Mouse (Mus musculus) 3134 (cell line): ENCODE results near the gene Hilpda.

Experiments used
- DNase-seq: peaks from one replicate; pipeline ENCODE4 v3.0.0-alpha.2; 2011; ENCODE audit warnings: low spot score; ENCODE audit not compliant: insufficient read length; ENCODE audit errors: extremely low read depth

Gene Hilpda

GRCm38 (mm10) chr6:29270961-29271360, 1.3 kb upstream of the Hilpda start:
- no peak for DNase-seq

GRCm38 (mm10) chr6:29276746-29277145, 4.5 kb downstream of the Hilpda start:
- DNase-seq, result no peak

GRCm38 (mm10) chr6:29278513-29279267, 6.4 kb downstream of the Hilpda start:
- peak; percentile 68 for DNase-seq

GRCm38 (mm10) chr6:29279293-29279692, 7.0 kb downstream of the Hilpda start, which contains the start of gene Fam71f2:
Gene Fam71f2 (plus strand): TSS chr6:29279593.
- DNase-seq, result no peak

- no peak for DNase-seq
These were observed 8.4 kb downstream of the Hilpda start for GRCm38 (mm10) chr6:29280671-29281070.

- no peak for DNase-seq
These were observed 14.6 kb downstream of the Hilpda start for GRCm38 (mm10) chr6:29286870-29287269.

GRCm38 (mm10) chr6:29287481-29287880, 15.2 kb downstream of the Hilpda start:
- no peak for DNase-seq

GRCm38 (mm10) chr6:29287944-29288343, 15.7 kb downstream of the Hilpda start:
- DNase-seq, result no peak

DNA sequence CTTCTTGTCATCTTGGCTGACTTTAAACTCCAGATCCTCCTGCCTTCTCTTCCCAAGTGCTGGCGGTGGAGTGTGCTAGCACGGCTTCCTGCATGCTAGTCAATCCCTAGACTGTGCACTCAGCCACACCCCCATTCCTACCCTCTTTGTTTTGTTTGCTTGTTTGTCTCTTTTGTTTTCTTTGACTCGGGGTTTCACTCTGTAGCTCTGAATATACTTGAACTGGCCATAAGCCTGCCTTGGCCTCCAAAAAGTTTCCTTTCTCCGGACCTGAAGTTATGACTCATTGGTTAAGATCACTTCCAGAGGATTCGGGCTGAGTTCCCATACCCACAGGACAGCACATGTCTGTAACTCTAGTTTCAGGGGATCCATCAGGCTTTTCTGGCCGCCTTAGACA, 16.4 kb downstream of the Hilpda start:
- peak; percentile 74 for DNase-seq

DNA sequence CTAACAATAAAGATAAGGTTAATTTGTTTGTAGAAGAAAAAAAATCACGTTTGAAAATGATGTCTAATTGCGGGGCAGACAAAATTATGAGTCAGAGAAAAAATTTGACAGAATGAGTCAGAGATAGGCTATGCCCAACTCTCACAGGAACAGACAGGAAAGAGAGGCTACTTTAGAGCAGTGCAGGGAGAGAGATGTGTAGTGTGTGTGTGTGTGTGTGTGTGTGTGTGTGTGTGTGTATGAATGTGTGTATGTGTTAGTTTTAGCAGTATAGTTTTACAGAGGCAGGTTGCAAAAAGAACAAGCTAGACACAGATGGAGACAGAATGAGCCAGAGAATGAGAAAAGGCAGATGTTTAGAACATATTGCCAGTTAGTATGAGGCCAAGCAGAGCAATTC, 26.8 kb downstream of the Hilpda start:
- DNase-seq, result peak; percentile 51

DNA sequence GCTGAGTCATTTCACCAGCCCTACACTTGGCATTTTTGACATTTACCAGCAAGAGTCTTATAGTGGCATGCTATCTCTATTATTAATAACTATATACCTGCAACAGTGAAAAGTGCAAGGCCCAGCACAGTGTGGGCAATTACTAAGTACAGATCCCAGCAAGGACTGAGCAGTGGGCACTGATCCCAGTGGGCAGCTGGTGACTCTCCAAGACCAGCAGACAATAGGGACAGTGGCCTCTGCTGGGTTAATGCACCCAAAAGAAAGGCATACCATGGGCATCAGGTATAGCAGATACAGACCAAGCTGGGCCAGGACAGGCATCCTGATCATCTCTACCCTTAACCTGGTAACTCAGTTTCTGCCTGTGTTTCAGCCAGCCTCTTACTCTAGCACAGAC, 31.0 kb downstream of the Hilpda start:
- DNase-seq, result no peak

- DNase-seq, result no peak
These were observed 31.4 kb downstream of the Hilpda start for GRCm38 (mm10) chr6:29303726-29304125.

- no peak for DNase-seq
These were observed 33.2 kb downstream of the Hilpda start for GRCm38 (mm10) chr6:29305462-29305861.

- no peak for DNase-seq
These were observed 36.7 kb downstream of the Hilpda start for GRCm38 (mm10) chr6:29308846-29309605.

DNA sequence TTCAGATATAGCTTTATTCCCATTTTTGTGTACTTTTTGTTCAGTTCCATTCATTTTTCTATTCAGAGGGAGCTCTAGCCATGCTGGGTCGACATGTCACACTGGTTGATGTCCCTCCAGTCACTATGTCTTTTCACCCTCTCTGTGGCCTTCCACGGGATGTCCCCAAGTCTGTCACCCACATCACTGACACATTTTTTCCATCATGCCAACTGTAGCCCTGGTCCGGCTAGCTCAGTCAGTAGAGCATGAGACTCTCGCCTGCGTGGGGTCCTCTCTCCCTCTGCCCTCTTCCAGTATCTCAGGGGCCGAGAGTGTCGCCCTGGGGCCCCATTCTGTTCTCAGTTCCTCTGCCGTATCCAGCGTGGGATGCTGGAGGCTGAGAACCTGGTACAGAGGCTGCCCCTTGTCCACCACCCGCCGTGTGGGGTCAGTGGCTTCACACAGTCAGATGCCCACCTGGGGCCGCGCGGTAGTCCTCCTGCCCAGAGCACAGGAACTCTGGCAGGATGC, 41.5 kb downstream of the Hilpda start:
- DNase-seq, result no peak

- DNase-seq, result peak; percentile 67
These were observed 45.0 kb downstream of the Hilpda start for GRCm38 (mm10) chr6:29317286-29317685.

- DNase-seq, result peak; percentile 35
These were observed 45.7 kb downstream of the Hilpda start for GRCm38 (mm10) chr6:29317941-29318340.

DNA sequence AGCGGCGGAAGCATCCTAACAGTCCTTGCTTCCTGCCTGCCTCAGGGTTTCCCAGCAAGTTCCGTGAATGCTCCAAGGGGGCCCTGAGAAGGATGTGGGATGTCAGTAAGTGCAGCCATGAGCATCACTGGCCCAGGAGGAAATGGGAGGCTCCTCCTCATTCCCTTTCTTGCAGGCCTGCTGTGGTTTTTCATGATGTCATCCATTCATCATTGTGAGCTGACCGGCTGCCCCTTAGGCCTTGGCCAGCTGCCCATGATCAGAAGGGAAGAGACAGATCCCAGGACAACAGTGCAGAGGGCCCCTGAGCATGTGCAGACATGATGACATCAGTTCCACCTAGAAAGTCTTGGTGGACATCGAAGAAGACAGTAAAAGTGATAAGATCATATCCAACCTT, 46.6 kb downstream of the Hilpda start, which contains the start of gene Fam71f1:
Fam71f1 (plus strand) TSS at position 262 of the 400 bp plus-strand sequence.
- peak; percentile 73 for DNase-seq

DNA sequence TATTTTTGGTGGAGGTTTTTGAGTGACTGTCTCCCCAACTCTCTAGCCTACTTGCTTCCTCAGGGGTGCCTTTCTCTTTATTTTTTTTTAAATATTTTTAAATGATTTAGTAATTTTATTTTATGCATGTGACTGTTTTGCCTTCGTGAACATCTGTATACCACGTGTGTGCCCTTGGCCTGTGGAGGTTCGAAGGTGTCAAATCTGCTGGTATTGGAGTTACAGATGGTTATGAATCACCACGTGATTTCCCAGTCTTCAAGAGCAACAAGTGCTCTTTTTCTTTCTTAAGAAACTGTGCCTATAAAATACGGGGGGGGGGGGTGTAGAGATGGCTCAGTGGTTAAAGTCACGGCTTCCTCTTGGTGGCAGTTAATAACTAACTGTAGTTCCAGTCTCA, 49.3 kb downstream of the Hilpda start:
- DNase-seq, result no peak

DNA sequence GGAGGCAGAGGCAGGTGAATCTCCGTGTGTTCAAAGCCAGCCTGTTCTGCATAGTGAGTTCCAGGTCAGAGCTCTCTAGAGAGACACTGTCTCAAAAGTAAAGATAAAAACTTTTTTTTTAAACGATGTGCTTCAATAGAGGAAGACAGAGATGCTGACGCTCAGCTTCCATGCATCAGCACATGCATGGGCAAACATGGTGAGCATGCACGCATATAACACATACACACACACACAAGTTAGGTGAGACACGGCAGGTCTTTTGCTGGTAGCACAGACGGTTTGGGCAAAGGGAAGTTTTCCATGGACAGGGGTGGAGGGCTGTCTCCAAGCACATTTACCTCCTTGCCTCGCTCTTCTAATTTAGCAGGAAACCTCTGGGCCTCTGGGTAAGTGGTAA, 49.9 kb downstream of the Hilpda start:
- DNase-seq, result no peak

- no peak for DNase-seq
These were observed 50.4 kb downstream of the Hilpda start for GRCm38 (mm10) chr6:29322735-29323134.
